Mouse (Mus musculus) cerebellum, adult 9-11 months (tissue): ENCODE results near the gene Zmynd15.
A peak's percentile ranks its signal among the peaks of the same experiment; 100 is the strongest.
"Not testable (repeated sequence)": the region's sequence is repeated elsewhere in the genome, so short reads cannot be mapped to it uniquely, and the experiment has no call there.

Source experiments
- DNase-seq: peaks from one replicate; pipeline ENCODE4 v3.0.0; 2022

Zmynd15 gene

DNA sequence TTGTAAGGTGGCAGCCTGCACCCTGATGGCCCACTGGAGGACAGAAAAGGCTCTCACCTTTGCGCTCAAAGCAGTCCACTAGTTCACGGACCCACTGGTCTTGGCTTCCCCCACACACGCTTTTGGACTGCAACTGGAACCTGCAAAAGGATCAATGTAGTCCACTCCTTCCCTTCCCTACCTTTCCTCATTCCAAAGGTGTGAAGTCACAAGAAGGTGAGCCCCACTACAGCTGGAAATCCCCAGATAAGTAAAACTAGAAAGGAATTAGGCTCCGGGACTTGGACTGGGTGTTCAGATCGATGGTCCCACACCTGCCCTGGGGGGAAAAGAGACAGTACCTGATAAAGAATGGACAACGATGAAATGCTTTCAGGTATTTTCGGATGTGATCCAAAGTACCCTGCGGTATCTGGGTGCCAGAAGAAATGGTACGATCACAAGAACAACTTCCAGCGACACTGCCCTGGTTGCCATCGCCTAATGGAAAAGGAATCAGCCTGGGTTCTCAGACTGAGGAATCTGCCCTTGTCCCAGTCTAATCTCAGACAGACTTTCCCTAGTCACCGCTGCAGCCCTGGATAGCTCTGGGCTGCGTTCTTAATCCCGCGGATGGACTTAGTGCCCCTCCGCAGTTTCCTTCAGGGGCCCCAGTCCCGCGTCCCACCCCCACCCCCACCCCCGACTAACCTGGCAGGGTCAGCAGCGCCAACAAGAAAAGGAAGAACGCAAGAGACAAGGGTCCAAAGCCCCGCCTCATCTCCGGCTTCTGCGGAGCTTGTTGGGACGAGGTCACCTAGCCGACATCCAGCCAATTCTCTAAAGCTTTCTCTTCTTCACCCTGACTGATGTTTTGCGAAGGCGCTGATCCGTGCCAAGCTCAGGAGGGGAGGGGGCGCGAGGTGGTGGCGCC, at the start of gene Zmynd15:
Gene Zmynd15 (plus strand): TSS at position 746 of the 913 bp plus-strand sequence.
- DNase-seq = no peak

DNA sequence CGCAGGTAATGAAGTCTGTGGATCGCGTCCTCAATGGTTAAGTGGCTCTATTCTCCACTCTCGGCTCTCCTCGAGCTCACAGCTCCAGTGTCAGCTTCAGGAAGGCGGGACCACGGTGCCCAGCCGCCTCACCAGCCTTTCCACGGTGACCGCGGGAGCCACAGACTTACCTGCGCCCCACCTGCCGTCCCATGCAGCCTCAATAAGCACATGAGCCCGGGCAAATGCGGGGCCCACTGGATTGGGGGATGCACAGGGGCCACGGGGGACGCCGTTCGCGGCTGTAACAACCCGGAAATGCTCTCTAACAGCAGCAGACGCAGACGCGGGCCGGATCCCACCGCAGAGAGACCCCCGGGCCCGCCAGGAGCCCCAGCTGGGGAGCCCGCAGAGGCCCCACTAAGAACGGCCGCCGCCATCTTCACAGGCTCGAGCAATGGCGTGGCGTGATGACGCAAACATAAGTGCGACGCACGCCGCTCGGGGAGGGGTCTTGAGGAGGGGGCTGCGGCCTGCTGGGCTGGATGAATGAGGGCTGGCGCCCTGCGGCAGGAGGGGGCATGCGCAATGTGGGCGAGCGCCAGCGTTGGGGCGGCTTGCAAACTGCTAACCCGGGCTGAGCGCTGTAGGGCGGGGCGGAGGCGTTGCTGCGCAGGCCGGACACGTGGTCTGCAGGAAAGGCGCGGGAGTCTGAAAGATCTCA, 49.5 kb upstream of the Zmynd15 start, which contains the start of gene Pelp1:
Gene Pelp1 (minus strand): TSS at position 438 of the 703 bp plus-strand sequence.
- DNase-seq = peak; percentile 82

DNA sequence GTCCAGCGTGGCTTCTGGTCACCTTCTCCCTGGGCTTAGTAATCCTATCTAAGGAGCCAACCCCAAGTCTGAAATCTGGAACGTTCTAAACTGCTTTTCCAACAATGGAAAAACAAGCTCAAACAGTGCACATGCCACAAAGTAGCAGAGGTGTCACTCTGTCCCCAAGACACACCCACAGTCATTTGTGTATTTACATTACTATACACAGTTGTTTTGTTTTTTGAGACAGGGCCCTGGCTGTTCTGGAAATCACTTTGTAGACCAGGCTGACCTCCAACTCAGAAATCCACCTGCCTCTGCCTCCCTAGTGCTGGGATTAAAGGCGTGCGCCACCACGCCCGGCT, 49.0 kb upstream of the Zmynd15 start:
- DNase-seq = no peak

DNA sequence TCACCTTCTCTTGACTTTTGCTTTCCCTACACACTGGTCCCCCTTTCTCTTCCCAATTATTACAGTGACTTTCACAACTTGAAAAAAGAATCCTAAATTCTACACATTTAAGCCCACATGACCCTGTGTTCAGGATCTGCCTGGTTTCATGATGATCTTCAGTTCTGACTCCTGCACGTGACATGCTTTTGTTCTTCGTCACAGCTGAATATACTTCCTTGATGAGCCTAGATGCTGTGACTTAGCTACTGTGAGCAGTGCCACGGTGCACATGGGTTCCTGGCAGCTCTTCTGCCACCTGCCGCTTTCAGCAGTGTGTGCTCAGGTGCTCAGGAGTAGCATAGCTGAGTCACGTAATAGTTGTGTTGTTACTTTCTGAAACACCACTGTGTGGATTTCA, 46.6 kb upstream of the Zmynd15 start:
- DNase-seq = no peak

DNA sequence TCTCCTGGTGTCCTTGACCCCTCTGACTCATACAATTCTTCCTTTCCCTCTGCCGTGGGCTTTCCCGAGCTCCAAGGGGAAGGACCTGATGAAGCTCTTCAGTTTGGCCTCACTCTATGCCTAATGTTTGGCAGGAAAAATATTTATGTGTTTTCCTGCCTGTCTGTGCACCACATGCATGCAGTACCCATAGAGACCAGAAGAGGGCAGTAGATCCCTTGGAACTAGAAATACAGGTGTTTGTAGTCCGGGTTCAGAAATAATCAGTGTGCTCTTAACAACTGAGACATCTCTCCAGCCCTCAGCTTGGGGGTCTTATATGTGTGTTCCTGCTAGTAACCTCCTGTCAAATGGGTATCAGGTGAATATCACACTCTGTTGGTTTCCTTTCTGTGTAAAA, 45.3 kb upstream of the Zmynd15 start:
- DNase-seq = peak; percentile 62

DNA sequence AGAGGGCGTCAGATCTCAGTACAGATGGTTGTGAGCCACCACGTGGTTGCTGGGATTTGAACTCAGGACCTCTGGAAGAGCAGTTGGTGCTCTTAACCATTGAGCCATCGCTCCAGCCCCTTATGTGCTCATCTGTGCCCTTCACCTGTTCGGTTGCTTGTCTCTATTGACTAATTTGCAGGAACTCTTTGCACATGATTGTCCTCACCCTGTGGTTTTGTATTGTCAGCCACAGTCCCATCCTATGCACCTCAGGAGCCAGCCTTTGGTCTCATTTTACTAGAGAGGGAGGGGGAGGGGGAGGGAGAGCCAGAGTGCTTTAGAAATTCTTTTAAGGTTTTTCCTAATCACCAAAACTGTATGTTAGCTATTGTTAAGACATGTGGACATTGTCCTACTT, 41.0 kb upstream of the Zmynd15 start:
- no peak for DNase-seq

DNA sequence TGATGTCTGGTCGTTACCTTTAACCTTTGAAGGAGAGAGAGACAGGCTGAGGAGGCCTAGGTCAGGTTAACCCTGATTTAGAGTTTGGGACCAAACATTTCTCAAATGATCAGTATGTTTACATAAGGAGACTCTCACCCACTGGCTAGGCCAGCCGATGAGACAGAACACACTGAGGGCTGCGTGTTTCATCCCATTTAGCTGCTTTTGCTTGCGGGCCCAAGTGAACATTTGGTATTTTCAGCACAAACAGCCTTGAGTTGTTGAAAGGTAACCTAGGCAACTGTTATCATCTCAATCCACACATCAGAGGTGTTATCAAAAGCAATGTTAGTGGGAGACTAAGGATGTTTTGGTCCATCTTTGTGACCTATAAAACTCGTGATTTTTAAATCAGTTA, 39.7 kb upstream of the Zmynd15 start:
- DNase-seq = no peak

DNA sequence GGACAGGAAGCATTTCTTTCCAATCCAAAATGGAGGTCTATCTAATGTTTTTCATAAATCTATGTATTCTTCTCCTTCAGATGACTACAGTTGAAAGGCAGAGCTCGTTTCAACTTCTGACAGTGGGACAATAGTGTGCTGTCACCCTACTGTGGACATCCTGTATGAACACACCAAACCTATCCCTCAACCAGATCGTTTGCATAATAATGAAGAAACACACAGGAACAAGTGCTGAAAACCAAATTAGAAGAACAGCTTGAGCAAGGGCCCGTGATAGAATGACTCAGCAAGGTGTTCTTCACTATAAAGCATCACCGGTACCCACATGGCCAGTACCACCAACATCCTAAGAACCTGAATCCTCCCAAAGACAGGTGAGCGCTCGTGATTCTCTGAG, 32.6 kb upstream of the Zmynd15 start:
- DNase-seq = not testable (repeated sequence)

DNA sequence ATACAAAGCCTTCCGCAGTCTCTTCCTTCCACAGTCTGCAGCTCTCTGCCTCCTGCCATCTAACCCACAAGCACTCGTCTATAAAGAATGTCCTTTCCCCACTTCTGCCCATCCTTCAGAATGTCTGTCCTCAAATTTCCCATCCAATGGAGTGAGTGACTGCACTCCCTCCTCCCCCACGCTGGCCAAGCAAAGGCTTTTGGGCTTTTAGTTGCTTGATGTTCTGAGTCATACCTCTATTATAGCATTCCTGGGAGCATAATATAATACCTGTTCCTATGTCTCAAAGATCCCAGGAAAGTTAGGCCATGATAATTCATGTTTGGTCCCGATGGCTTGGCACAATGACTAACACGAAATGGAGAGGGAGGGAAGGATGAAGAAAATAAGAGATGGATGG, 27.7 kb upstream of the Zmynd15 start:
- DNase-seq = peak; percentile 49

DNA sequence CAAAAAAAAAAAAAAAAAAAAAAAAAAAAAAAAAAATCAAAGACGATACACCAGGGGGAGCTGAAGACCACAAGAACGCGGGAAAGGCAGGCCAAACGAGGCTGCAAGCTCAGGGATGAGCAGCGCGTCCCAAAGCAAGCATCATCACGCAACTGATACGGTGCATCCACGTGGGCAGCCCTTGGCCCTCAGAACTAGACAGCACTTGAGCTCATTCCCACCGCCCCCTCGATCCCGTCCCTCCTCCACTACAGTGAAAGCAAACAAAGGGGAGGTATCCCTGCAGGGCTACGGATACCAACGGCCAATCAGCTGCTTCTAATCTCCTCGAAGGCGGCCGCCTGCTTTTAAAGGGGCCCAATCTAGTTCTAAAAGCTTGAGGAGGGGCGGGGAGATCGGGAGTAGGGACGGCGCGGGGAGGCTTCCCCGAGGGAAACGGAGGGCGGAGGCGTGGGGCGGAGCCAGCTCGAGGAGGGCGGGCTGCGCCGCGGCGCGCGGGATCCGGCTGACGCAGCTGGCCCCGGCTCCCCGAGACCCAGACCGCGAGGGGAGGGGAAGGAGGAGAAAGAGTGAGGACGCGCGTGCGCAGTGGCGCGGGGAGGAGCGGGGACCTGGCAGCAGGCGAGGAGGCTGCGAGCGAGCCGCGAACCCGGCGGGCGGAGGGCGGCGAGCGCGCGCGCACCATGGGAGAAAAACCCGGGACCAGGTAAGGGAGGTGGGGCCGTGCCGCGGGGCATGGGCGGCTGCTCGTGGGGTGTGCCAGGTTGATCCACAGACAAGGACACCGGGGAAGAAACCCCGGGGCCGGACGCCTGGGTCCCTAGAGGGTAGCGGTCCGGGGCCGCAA, 27.0 kb upstream of the Zmynd15 start, which contains the start of gene Arrb2:
Gene Arrb2 (plus strand): TSS at position 588 of the 847 bp plus-strand sequence.
- peak; percentile 99 for DNase-seq

DNA sequence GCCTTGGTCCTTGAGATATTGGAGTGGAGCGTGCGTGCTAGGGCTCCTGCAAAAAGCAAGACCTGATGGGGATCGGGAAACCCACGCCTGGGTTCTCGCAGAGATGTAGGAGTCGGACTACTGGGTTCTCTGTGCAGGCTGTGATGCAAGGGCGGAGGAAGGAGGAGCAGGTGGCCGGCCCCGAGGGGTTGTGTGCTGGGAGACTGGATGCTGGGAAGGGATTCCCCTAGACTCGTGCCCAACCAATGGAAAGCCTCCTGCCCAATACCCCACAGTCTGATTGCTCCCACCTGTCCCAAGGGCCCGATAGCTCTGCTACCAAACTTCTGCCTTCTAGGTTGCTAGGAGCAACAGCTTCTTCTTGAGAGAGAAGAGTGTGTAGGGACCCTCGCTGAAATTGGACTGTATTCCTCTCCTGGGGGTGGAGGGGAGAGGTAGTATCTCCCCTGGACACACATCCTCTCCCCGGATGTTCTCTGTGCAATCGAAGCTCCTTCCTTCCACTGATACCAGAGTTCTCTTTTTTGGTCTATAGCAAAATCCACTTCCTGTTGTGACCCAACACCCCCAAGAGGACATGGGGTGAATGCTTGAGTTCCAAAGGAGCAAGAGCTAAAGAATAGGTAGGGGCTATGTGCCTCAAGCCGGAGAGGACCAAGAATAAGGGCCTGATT, 26.2 kb upstream of the Zmynd15 start:
- DNase-seq = no peak

DNA sequence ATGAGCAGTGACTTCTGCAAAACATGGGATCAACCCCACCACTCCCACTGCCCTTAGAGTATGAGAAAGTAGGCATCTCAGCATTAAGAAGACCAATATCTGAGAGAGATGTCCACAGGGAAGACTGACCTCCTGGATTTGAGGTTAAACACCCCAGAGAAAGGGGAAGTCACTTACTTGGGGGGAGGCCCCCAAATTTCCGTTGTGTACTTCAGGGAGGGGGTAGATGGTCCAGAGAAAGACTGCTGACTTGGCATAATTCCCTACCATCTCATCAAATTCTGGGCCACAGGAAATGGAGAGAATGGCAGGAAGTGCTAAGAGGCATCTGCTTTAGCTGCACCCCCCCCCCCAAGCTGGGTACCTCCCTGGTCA, 25.7 kb upstream of the Zmynd15 start:
- DNase-seq = peak; percentile 43

DNA sequence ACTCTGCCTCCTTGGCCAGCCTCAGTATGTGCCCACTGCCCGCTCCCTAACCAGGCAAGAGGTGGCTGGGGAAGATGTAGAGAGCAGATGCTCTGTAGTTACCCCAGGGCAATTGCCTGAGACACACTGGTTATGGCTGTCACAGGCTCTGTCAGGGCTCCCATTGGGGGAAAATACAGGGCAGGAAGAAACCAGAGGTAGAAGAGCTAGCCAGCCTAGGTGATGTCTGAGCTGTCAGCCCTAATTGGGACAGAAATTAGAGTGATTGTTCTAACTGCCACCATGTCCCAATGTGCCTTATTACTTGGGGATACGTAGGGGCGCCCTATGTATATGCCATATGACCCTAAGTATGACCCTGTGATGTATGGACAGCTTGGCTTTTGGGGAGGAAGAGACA, 25.3 kb upstream of the Zmynd15 start:
- no peak for DNase-seq

DNA sequence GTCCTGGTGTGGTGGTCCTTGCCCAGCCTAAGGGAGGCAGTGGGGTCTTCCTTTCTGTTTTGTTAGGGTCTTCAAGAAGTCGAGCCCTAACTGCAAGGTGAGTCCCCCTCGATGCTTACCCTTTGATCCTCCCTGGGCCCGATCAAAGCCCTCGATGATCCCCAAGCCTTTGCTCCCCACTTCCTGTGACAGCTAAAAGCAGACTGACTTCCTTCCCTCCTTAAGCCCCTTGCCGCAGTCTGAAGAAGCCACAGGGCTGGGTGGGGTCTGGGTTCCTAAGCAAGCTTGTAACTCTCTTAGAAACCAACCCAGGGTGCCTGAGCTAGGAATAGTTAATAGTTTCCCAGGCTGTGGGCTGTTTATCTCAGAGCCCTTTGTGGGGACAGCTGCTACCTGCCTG, 23.8 kb upstream of the Zmynd15 start:
- DNase-seq = no peak

DNA sequence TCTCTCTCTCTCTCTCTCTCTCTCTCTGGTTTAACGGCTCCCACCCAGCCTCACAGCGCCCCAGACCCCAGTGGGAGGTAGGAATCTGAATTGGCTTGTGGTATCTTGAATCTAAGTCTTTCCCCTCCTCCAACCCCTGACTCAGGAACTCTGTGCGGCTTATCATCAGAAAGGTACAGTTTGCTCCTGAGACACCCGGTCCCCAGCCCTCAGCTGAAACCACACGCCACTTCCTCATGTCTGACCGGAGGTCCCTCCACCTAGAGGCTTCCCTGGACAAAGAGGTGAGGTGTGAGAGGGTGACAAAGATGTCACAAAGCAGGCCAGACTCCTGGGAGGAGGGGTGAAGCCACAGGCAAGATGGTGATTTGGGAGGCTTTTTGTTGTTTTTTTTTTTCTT, 21.8 kb upstream of the Zmynd15 start:
- DNase-seq = no peak

DNA sequence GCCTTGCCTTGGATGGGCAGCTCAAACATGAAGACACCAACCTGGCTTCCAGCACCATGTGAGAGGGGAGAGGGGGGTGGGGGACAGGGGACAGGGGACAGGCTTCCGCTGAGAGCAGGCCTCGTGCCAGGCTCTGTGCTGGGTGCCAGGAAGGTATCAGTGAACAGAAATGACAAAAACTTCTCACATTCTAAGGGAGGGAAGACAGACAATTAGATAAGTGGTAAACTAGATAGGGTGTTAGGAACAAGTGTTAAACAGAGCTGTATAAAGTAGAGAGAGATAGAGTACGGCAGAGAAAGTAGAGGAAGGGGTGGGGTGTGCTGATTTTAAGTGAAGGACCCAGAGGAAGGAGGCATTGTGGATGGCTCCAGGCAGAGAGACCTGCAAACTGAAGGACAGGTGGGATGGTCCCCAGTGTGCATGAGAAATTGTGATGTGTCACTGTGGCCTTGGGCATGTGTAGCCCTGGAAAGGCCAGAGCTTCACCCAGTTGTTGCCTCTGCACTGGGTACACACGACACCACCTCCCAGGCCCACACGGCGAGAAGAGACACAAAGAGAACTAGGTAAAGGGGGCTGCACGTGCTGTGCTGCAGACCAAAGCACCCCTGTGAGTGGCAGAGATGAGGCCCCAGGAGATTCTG, 20.4 kb upstream of the Zmynd15 start:
- DNase-seq = no peak

DNA sequence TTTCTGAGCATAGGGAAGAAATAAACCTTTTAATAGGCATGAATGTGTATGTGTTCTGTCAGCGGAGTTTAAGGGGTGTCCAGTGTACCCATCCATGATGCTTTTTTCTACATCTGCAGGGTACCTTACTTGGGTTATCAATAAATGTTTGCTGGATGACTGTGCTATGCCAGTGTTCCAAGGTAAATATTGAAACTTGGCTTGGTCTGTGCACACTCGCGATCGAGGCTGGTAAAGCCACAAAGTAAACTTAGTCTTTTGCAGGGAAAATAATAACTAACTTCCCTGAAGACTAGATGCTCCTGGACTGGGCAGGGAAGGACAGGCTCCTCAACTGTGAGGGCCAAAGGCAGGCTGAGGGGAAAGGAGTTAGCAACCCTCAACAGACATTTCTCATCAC, 18.6 kb upstream of the Zmynd15 start:
- no peak for DNase-seq

DNA sequence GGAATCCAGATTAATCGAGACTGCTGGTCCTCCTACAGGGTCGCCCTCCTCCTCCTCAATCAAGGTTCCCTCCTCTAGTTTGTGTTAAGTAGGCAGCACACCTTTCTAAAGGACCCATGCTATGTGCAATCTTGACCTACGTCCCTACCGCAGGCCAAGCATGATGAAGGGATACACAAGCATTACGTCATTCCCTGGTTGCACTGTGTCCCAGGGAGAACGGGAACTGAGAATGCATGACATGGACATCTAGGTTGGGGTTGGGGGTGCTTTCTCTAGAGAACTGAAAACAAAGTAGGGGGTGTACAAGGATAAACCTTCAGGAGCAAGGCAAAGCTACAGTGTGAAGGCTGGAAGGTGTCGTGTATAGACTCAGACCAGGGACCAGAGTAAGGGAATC, 17.4 kb upstream of the Zmynd15 start:
- no peak for DNase-seq

DNA sequence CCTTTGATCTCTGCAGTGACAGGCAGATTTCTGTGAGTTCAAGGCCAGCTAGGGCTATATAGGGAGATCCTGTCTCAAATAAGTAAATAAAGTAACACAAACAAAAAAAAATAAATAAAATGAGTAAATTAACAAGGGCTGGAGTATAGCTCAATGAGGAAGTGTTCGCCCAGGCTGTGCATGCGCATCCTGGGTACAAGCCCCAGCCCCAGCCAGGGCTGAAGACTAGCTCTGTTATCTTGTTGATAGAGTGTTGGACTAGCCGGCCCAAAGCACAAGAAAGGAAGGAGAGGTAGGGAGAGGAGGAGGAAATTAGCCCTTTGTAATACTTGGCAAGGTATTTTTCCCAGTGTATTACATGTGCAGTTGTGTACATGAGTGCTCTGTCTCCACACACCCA, 15.3 kb upstream of the Zmynd15 start:
- no peak for DNase-seq

DNA sequence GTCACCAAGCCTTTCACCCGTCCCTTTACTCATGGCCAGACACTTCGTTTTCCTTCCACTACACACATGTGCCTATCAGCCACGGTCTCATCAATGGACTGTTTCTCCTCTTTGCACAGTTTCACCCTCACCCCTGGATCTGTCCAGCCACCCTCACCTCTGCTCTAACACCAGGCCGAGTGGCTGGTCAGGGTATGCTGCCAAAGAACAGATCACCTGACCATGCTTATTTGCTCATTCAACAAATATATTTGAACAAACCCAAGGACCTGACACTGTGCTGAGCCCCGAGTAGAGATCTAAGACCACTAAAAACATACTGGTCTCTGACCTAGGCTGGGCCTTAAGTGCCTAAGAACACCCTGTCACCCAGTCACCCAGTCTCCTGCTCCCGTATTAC, 14.6 kb upstream of the Zmynd15 start:
- DNase-seq = no peak

DNA sequence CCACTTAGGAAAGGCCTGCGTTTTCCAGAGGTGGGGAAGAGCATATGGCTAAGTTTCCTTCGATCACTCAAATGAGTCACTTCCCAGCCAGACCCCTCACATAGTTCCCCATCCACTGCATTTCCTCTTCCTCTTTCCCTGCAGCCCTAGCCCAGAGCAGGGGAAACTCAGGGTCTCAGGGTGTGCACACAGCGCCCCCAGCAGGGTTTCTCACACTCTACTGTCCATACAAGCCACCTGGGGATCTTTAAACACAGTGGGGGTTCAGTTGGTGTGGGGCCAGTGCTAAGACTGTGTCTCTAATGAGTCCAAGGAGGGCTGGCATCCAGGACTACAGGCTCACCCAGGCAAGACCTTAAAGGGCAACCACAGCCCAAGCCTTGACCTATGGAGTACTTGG, 12.5 kb upstream of the Zmynd15 start:
- DNase-seq = no peak

DNA sequence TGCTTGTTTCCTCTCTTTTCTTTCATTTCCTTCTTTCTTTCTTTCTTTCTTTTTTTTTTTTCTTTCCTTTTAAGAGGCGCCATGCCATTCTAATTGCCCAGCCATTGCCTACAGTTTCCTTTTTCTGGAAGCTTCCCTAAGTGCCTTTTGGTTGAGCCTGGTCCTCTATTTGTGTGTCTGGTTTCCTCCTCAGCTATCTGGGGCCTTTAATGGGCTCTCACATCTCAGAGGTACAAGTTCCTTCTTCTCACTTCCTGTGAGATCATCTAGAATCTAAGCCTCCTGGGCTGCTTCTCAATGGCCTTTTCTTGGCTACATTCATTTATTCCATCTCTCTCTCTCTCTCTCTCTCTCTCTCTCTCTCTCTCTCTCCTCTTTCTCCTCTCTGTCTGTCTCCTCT, 11.9 kb upstream of the Zmynd15 start:
- no peak for DNase-seq
